Mouse (Mus musculus): ENCODE data around the gene Tfr2. TPM values are rescaled to one million over a fixed set of nuclear protein-coding genes. Genes with fewer than 3 reads are reported as not detected.

Tfr2 gene
- total RNA-seq, 1 experiment from 2014 or later = not detected

DNA sequence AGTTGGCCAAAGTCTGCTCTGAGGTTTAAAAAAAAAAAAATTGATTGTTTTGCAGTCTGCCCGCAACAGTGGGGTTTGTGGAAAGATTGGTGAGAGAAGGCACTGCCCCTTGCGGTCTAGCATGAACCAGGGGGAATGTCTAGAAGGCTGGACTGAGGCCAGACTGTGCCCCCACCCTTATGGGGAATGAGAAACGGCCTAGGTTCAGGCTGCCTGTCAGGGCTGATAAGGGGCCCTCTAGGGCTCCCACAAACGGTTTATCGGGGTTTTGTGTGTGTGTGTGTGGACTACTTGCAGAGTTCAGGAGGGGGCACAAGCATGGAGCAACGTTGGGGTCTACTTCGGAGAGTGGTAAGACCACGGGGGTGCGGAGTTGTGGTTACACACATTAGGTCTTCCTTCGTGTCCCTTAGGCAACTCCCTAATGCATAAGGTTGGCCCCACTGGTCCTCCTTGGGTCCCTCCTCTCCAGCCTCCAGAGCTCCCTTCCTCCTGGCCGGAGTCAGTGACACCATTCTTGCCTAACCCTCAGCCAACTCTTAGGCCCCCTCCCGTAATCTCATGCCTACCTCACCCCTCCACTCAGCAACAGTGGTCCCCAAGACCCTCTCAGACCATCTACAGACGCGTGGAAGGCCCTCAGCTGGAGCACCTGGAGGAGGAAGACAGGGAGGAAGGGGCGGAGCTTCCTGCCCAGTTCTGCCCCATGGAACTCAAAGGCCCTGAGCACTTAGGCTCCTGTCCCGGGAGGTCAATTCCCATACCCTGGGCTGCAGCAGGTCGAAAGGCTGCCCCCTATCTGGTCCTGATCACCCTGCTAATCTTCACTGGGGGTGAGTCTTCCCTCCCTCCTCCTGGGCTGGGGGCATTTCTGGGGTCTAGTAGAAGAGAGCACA is 1.3 kb downstream of the Tfr2 start:
- ATAC-seq (ENCODE audit: extremely low read depth, insufficient number of reproducible peaks, low FRiP score, poor library complexity, severe bottlenecking) = 0 out of 2 replicates have a peak, but pooled peaks have one; percentile 10

DNA sequence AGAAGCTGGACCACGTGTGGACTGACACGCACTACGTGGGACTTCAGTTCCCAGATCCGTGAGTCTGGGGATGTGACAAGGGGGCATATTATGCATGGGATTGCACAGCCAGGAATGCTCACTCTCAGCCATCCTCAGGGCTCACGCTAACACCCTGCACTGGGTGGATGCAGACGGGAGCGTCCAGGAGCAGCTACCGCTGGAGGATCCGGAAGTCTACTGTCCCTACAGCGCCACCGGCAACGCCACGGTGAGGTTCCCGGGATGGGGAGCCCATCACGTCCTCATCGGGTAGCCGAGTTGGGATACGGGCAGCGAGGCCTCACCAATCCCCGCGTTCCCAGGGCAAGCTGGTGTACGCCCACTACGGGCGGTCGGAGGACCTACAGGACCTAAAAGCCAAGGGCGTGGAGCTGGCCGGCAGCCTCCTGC is 4.8 kb downstream of the Tfr2 start:
- ATAC-seq (ENCODE audit: extremely low read depth, insufficient number of reproducible peaks, low FRiP score, poor library complexity, severe bottlenecking) = no peak

DNA sequence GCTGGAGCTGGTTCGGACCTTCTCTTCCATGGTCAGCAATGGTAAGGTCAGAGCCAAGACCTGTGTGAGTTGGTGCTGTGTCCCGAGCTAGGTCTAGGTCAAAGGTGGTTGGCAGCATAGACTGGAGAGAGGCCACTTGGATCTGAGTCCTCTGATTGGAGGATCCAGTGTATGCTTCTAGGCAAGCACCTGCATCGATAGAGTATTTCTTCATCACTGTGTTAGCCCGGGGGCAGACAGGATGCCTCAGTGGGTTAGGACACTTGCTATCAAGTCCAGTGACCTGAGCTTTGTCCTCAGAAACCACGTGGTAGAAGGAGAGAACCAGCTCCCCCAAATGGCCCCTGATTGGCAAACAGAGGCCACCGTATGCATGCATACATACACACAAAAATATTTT is 10.6 kb downstream of the Tfr2 start:
- no peak for ATAC-seq (ENCODE audit: extremely low read depth, insufficient number of reproducible peaks, low FRiP score, poor library complexity, severe bottlenecking)

GRCm38 (mm10) chr5:137582702-137583101 is 13.1 kb downstream of the Tfr2 start:
- ATAC-seq (ENCODE audit: extremely low read depth, insufficient number of reproducible peaks, low FRiP score, poor library complexity, severe bottlenecking) = no peak

- ATAC-seq (ENCODE audit: extremely low read depth, insufficient number of reproducible peaks, low FRiP score, poor library complexity, severe bottlenecking) = no peak
Observed at GRCm38 (mm10) chr5:137583670-137584169, 14.1 kb downstream of the Tfr2 start.

GRCm38 (mm10) chr5:137584976-137585375 is 15.3 kb downstream of the Tfr2 start:
- ATAC-seq (ENCODE audit: extremely low read depth, insufficient number of reproducible peaks, low FRiP score, poor library complexity, severe bottlenecking) = peak; percentile 65

DNA sequence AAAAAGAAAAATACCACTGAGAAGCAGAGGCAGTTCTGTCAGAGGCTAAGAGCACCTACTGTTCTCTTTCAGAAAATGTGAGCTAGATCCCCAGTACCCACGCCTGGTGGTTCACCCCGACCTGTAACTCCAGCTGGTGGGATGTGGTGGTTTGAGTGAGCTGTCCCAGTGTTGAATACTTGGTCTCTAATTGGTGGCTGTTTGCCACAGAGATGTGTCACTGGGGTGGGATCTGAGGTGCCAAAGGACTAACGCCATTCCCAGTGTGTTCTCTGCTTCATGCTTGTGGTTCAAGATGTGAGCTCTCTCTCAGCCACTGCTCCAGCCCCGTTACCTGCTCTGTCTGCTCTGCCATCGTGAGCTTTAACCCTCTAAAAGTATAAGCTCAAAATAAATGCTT is 20.9 kb downstream of the Tfr2 start:
- ATAC-seq (ENCODE audit: extremely low read depth, insufficient number of reproducible peaks, low FRiP score, poor library complexity, severe bottlenecking) = no peak

DNA sequence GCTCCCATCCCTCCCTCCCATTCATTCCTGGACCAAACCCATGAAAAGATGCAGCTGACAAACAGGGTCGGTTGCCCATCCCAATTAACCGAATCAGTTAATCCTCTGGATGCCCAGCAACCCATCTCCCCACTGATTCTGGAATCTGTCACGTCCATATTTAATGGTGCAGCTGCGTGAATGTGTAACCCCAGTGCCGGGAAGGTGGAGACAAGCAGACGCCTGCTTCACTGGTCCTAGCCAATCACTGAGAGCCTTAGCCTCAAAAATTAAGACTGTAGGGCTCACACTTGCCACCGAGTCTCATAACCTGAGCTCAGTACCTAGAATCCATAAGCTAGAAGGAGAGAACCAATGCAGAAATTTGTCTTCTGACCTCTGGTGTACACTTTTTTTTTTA is 26.3 kb downstream of the Tfr2 start:
- ATAC-seq (ENCODE audit: extremely low read depth, insufficient number of reproducible peaks, low FRiP score, poor library complexity, severe bottlenecking) = no peak

- peak; percentile 14; the same call in 1 of the 2 replicates for ATAC-seq (ENCODE audit: extremely low read depth, insufficient number of reproducible peaks, low FRiP score, poor library complexity, severe bottlenecking)
Observed at GRCm38 (mm10) chr5:137596601-137597261, 27.1 kb downstream of the Tfr2 start.

DNA sequence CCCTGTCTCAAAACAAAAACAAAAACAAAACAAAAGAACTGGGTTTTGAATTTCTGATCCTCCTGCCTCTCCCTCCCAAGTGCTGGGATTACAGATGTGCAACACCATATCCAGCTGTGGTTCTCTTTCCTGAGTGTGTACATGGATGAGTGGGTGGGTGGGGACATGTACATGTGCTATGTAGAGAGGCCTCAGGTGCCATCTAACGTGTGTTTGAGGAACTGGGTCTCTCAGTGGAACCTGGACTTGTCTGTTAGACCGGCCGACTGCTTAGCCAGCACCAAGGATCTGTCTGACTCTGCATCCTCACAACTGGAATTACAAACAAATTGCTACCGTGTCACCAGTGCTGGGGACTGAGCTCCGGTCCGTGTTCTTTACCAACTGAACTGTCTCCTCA is 28.0 kb downstream of the Tfr2 start:
- no peak for ATAC-seq (ENCODE audit: extremely low read depth, insufficient number of reproducible peaks, low FRiP score, poor library complexity, severe bottlenecking)

- no peak for ATAC-seq (ENCODE audit: extremely low read depth, insufficient number of reproducible peaks, low FRiP score, poor library complexity, severe bottlenecking)
Observed at GRCm38 (mm10) chr5:137598100-137598826, 28.6 kb downstream of the Tfr2 start.

DNA sequence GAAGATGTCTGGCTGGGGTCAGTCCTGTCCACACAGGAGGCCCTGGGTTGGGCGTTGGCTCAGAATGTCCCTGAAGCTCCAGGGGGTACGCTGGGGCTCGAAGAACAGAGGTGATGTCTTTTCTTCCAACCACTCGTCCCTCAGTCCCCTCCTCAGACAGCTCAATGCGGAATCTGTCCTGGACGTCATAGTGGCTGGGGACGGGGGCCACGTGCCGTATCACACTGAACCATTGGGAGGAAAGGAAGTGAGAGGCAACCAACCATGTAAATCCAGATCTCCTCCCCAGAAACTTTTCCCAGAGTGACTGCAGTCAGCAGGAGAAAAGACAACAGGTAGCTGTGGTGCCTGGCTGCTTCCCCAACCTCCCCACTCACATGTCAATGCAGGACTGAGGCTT is 30.0 kb downstream of the Tfr2 start:
- ATAC-seq (ENCODE audit: extremely low read depth, insufficient number of reproducible peaks, low FRiP score, poor library complexity, severe bottlenecking) = no peak

- no peak for ATAC-seq (ENCODE audit: extremely low read depth, insufficient number of reproducible peaks, low FRiP score, poor library complexity, severe bottlenecking)
Observed at GRCm38 (mm10) chr5:137600281-137600618, 30.6 kb downstream of the Tfr2 start.

- peak; percentile 92 for ATAC-seq (ENCODE audit: extremely low read depth, insufficient number of reproducible peaks, low FRiP score, poor library complexity, severe bottlenecking)
Observed at GRCm38 (mm10) chr5:137600619-137601364, 31.2 kb downstream of the Tfr2 start, which contains the start of gene Mospd3. Gene Mospd3, minus strand, starts transcription at chr5:137601058.

- no peak for ATAC-seq (ENCODE audit: extremely low read depth, insufficient number of reproducible peaks, low FRiP score, poor library complexity, severe bottlenecking)
Observed at GRCm38 (mm10) chr5:137601365-137601729, 31.7 kb downstream of the Tfr2 start.

- ATAC-seq (ENCODE audit: extremely low read depth, insufficient number of reproducible peaks, low FRiP score, poor library complexity, severe bottlenecking) = no peak
Observed at GRCm38 (mm10) chr5:137607860-137608653, 38.4 kb downstream of the Tfr2 start.

GRCm38 (mm10) chr5:137608654-137609190 is 39.1 kb downstream of the Tfr2 start:
- no peak for ATAC-seq (ENCODE audit: extremely low read depth, insufficient number of reproducible peaks, low FRiP score, poor library complexity, severe bottlenecking)

DNA sequence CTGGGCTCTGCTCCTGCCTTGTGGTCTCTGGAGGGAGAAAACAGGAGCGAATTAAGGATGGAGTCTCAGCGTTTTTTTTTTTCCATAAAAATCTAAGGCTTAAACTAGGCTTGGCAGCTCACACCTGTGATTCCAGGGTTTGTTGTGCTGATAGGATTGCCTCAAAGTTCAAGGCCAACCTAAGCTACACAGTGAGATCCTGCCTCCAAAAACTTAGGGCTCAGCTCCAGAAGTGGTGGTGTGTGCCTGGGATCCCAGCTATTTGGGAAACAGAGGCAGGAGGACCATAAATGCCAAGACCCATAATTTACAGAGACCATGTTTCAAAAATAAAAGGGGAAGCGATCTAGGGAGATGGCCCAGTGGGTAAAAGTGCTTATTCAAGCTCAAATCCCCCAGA is 39.7 kb downstream of the Tfr2 start:
- ATAC-seq (ENCODE audit: extremely low read depth, insufficient number of reproducible peaks, low FRiP score, poor library complexity, severe bottlenecking) = no peak
